Mouse (Mus musculus) midbrain, embryonic 12.5 days (tissue): ENCODE results near the gene Cables2. TPM values are rescaled to one million over a fixed set of nuclear protein-coding genes. Genes with fewer than 3 reads are reported as not detected.

ENCODE experiments used
- ATAC-seq: fragments of 200-750 bp; cut with Nextera tagmentation; 2 replicates; pipeline ENCODE4 v1.8.0; 2017; ENCODE audit warnings: low read depth, moderate TSS enrichment, moderate library complexity; ENCODE audit not compliant: low FRiP score
- H3K27ac ChIP-seq: fragments of 300-500 bp; sonication (generic); replicated peaks from 2 replicates; pipeline ENCODE4 v1.5.1; 2016; ENCODE audit warnings: mild to moderate bottlenecking
- H3K27me3 ChIP-seq: fragments of 300-500 bp; sonication (generic); 2 replicates; pipeline ENCODE4 v1.6.1; 2016; ENCODE audit warnings: mild to moderate bottlenecking
- H3K36me3 ChIP-seq: fragments of 300-500 bp; sonication (generic); 2 replicates; pipeline ENCODE4 v1.6.1; 2016
- H3K4me1 ChIP-seq: fragments of 300-500 bp; sonication (generic); 2 replicates; pipeline ENCODE4 v1.6.1; 2016
- H3K4me2 ChIP-seq: fragments of 300-500 bp; sonication (generic); replicated peaks from 2 replicates; pipeline ENCODE4 v1.6.1; 2016; ENCODE audit warnings: mild to moderate bottlenecking, moderate library complexity
- H3K4me3 ChIP-seq: fragments of 300-500 bp; sonication (generic); 2 replicates; pipeline ENCODE4 v1.5.1; 2016; ENCODE audit warnings: mild to moderate bottlenecking
- H3K9ac ChIP-seq: fragments of 300-500 bp; sonication (generic); replicated peaks from 2 replicates; pipeline ENCODE4 v1.6.1; 2016; ENCODE audit warnings: mild to moderate bottlenecking, moderate library complexity
- H3K9me3 ChIP-seq: fragments of 300-500 bp; sonication (generic); 2 replicates; pipeline ENCODE4 v1.6.1; 2016; ENCODE audit warnings: mild to moderate bottlenecking
- WGBS: fragments of 180-500 bp; shearing (Covaris S2); methylation state at CpG from one replicate; pipeline ENCODE4 v1.1.7; 2016; 5-methylcytosine and 5-hydroxymethylcytosine counted together
- polyA plus RNA-seq: library from polyadenylated mRNA; unstranded; fragments of >200 nt; fragmentation: Nextera tagmentation; extraction: Ambion mirVana; gene quantifications from 2 replicates; pipeline ENCODE4 v1.2.1, GENCODE M21; 2016

Cables2 gene
- polyA plus RNA-seq, 1 experiment from 2014 or later: 22.3 TPM

DNA sequence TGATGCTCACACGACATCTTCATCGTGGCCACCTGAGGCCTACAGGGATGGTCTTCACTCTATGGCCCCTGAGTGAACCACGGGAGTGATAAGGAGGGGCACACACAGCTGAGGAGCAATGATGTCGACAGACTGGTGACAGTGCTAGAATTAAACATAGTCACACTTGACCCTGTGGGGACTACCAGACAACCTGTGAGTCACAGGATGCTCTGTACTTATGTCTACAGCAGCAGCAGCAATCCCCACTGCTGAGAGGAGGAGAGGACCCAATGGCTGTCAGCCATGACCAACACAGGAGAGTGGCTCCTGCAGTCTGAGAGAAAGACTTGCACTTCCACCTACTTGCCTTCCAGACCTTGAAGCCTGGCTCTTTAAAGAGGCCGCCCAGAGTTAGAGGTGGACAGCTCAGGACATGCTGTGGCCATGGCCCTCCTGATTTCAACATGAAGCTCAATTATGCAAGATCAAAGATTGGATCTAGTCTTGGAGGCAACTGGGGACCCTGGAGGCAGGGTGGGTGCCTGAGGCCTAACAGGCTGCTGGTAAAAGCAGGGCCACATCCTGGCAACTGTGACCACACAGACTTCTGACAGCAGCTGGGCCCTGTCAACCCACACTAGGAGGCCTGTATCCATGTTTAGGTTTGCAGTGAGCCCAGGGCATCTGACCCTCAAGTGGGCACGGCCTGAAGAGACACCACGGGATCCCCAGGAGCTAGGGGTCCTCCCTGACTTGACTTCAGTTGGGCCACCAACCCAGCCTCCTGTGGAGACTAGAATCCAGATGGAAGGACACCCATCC lies 40.0 kb downstream of the Cables2 start:
- no peak overlapping the region for H3K4me2 ChIP-seq
- ATAC-seq: no peak
- no peaks in the 10 kb centered on the region for H3K9me3 ChIP-seq
- WGBS: 90% methylated on average over 7 of the region's 7 CpGs
- no peaks in the 10 kb centered on the region for H3K36me3 ChIP-seq
- H3K27ac ChIP-seq: no peak overlapping the region
- peaks cover 10% of the 10 kb centered on the region for H3K4me1 ChIP-seq
- H3K4me3 ChIP-seq: no peak overlapping the region
- H3K9ac ChIP-seq: no peak overlapping the region
- peaks cover 4% of the 10 kb centered on the region; the same call in 1 of the 2 replicates for H3K27me3 ChIP-seq

DNA sequence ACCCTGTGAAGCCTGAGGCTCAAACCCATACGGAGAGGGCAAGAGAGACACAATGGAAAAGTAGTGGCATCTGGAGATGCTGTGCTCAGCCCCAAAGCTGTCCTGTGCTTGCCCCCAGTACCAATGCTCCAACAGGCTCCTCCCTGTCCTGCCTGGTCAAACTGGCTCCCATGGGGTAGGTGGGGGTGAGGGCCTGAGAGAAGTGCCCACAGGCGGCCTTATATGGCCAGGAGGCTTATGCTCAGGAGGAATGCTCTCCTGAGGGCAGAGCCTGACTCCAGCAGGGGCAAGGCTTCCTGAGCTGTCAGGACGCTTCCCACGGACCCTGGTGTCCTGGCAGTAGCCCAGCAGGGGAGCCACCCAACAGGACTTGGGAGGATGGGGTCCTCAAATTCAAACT lies 42.8 kb downstream of the Cables2 start:
- peaks cover 33% of the 10 kb centered on the region for H3K4me1 ChIP-seq
- no peaks in the 10 kb centered on the region for H3K9me3 ChIP-seq
- H3K27me3 ChIP-seq: peaks cover 31% of the 10 kb centered on the region
- no peak overlapping the region for H3K27ac ChIP-seq
- 53% methylated on average over 4 of the region's 4 CpGs for WGBS
- no peak for ATAC-seq
- H3K9ac ChIP-seq: no peak overlapping the region
- H3K4me2 ChIP-seq: no peak overlapping the region
- no peak overlapping the region for H3K4me3 ChIP-seq
- H3K36me3 ChIP-seq: no peaks in the 10 kb centered on the region

DNA sequence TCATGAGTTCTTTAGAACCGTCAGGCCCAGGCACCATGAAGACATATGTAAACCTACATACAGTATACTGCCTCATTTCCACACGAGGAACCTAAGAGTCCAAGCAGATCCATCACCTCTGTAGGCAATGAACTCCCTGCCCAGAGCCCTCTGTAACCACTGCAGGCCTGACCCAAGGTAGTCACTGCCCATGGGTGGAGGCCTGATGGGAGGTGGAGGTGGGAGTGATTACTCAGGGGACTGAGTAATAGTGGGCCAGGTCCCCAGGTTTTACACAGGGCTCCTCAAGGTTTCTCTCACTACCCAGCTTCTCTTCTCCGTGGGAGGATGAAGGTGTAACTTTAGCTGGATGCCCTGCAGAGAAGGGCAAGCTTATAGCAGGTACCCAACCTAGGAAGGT lies 44.2 kb downstream of the Cables2 start:
- Histone ChIP-seq H3K9ac (no peak overlapping the region), H3K4me1 (peaks cover 37% of the 10 kb centered on the region), H3K27ac (no peak overlapping the region), H3K36me3 (no peaks in the 10 kb centered on the region), H3K9me3 (no peaks in the 10 kb centered on the region), H3K4me3 (no peak overlapping the region), H3K27me3 (peaks cover 45% of the 10 kb centered on the region), H3K4me2 (no peak overlapping the region)
- 80% methylated on average over 3 of the region's 3 CpGs for WGBS
- no peak for ATAC-seq

DNA sequence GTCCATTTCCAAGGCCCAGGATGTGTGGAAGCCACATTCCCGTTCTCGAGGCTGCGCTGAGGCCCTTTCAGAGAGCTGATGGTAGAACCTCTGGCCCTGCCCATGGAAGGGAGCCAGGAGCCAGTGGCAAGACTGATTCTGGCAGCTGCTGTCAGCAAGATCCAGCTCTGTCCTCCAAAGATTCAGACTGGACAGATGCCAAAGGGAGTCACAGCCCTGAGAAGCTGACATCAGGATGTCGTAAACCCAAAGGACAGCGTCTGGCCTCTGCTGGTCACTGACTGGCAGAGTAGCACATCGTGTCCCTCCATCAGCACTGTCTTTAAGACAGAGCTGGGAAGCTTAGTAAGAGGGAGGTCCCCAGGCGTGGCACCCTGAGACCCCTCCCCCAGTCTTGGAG lies 44.7 kb downstream of the Cables2 start:
- no peak overlapping the region for H3K4me3 ChIP-seq
- H3K36me3 ChIP-seq: no peaks in the 10 kb centered on the region
- WGBS: 73% methylated on average over 7 of the region's 7 CpGs
- H3K27ac ChIP-seq: no peak overlapping the region
- peaks cover 50% of the 10 kb centered on the region for H3K27me3 ChIP-seq
- ATAC-seq: no peak
- H3K4me1 ChIP-seq: peaks cover 37% of the 10 kb centered on the region
- no peak overlapping the region; the same call in 1 of the 2 replicates for H3K9ac ChIP-seq
- H3K9me3 ChIP-seq: no peaks in the 10 kb centered on the region
- H3K4me2 ChIP-seq: no peak overlapping the region

DNA sequence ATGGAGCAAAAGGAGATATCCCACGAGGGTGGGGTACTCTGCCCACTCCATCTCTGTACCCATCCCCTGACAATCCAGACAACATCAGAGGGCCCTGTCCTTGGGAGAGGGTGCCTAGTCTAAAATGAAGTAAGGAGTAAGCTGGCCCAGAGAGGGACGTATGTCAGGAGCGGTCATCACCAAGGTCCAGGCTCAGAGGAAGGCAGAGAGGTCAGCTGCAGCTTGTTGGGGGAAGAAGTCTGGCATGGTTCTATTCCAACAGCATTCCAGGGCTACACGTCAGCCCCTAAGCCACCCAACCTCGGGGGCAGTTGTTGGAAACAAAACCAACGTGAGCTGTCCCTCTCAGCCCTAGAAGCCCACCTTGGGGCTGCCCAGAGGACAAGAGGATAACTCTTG lies 45.2 kb downstream of the Cables2 start:
- Histone ChIP-seq H3K9ac (no peak overlapping the region), H3K4me2 (peak overlapping the region; percentile 38), H3K27me3 (peaks cover 55% of the 10 kb centered on the region), H3K4me1 (peaks cover 37% of the 10 kb centered on the region), H3K4me3 (no peak overlapping the region), H3K9me3 (no peaks in the 10 kb centered on the region), H3K36me3 (no peaks in the 10 kb centered on the region), H3K27ac (no peak overlapping the region)
- 58% methylated on average over 6 of the region's 6 CpGs for WGBS
- ATAC-seq: no peak

DNA sequence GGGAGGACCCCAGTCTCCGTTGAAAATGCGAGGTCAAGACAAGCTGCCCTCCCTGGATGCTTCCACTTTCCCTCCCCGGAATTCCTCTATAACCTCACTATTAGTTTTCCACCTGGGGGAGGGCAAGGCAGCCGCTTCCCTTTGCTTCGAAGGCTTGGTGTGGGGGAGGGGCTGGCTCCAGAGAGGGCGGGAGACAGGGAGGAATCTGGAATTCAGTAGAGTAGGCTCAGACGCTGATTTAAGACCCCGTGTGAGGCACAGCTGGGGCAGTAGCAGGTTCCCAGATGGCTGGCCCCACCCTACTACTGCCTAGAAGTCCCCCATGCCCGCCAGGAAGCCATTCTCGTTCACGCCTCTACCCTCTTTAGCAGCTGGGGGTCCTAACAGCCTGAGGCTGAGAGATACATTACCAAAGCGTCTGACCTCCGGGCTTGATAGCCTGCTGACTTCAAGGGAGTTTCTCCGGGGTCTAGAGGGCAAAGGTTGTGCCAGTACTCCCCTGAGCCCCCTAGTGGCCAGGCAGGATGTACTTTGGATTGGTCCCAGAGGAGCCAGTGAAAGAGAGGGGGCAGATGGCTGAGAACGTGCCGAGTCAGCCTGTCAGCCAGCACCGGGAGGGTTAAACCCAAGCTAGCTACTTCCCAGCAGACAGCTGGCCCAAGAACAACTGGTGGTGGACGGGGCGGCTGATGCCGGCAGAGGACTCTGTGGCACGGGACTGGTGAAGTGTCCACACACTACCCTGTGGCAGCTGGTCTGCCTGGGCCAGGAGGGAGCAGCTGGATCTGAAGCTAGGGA lies 45.8 kb downstream of the Cables2 start:
- H3K27ac ChIP-seq: no peak overlapping the region
- WGBS: under 1% methylated on average over 21 of the region's 21 CpGs

DNA sequence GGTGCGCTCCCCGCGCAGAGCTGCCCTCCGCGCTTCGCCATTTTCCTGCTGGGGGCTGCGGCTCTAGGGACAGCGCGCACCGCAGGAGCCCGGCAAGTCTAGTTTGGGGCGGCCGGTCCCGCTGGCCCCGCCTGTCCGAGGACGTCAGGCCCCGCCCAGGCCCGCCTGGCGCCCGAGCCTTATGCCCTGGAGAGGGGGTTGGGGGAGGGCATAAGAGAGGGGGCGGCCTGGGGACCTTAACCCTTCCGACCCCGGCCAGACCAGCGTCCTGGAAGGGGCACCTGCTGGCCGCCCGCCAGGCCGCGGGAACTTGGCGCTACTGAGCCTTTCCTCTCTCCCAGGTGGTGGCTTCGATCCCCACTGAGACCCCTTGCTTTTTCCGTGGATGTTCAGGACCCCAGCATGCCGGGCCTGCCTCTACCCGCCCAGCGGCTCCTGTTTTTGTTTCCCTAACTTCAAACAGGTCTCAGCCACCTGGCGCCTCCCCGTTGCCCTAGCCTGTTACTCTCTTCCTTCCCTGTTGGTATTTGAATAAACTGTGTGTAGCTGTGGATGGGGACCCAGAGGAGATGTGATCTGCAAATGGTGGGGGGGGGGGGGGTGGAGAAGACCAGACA lies 47.4 kb downstream of the Cables2 start, which contains the start of gene Lama5:
TSS of gene Lama5 (minus strand) at position 98 of the 617 bp plus-strand sequence.
- peak within 1 kb of the TSS; percentile 60 for H3K4me3 ChIP-seq
- ATAC-seq: peak; percentile 73
- peak within 1 kb of the TSS; percentile 63 for H3K9ac ChIP-seq
- under 1% methylated on average over 36 of the region's 37 CpGs for WGBS
- no peaks in the 10 kb centered on the region for H3K9me3 ChIP-seq
- H3K27me3 ChIP-seq: peaks cover 65% of the 10 kb centered on the region
- H3K36me3 ChIP-seq: no peaks in the 10 kb centered on the region
- H3K27ac ChIP-seq: no peak within 1 kb of the TSS
- peaks cover 47% of the 10 kb centered on the region for H3K4me1 ChIP-seq
- peak within 1 kb of the TSS; percentile 100 for H3K4me2 ChIP-seq

More for the DNA sequence above, 45.8 kb downstream of the Cables2 start:
- no peaks in the 10 kb centered on the region for H3K36me3 ChIP-seq
- ATAC-seq: peak; percentile 55
- H3K4me1 ChIP-seq: peaks cover 40% of the 10 kb centered on the region
- H3K4me3 ChIP-seq: no peak overlapping the region
- no peak overlapping the region for H3K9ac ChIP-seq
- H3K9me3 ChIP-seq: no peaks in the 10 kb centered on the region
- H3K27me3 ChIP-seq: peaks cover 61% of the 10 kb centered on the region
- peak overlapping the region; percentile 38 for H3K4me2 ChIP-seq

DNA sequence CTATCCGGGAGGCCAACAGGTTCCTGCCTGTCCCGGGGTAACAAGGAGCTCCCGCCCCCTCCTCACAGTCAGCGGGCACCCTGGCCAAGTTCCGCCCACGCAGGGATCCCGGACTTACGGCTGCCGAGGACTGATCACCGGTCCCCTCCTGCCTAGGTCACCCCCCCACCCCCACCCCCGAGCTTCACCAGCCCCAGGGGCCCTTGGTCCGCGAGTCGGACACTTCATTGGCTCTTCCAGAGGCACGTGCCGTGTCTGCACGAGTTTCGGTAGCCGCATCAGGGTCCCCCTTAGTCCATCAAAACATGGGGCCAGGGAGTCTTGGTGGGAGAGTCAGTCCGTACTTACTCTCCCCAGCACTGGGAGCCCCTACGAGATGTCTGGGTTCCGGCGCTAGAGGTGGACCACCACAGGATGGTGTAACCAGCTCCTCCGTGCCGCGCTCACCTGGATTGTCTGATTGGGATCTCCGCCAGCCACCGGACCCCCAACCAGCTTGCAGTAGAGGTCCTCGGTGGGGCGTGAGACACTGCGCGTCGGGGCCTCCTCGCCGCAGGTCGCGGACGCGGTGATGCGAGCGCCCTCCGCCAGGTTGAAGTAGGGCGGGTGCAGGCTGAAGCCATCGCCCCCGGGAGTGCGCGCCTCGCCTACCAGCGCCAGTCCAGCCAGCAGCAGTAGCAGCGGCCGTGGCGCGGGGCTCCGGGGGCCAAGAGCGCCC lies 48.1 kb downstream of the Cables2 start:
- peaks cover 65% of the 10 kb centered on the region for H3K27me3 ChIP-seq

DNA sequence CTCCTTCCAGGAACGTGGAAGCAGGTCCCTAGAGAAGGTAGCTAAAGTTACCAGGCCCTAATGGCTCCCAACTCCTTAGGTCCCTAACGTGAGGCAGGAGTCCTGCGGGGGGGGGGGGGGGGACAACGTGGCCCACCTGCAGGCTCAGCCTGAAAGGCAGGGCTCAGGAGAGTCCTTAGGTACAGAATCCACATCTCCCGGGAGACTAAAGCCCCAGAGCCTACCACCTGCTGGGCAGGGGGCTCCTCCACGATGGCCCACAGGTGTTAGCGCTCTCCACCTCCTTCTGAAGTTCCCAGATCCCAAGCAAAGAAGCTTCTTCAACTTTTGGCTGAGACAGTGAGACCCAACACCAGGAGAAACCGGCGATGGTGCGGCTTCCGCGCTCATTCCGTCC lies 48.7 kb downstream of the Cables2 start:
- no peaks in the 10 kb centered on the region for H3K36me3 ChIP-seq
- peaks cover 50% of the 10 kb centered on the region for H3K4me1 ChIP-seq
- H3K9me3 ChIP-seq: no peaks in the 10 kb centered on the region
- no peak for ATAC-seq
- 1% methylated on average over 13 of the region's 13 CpGs for WGBS
- H3K27ac ChIP-seq: no peak overlapping the region
- H3K4me3 ChIP-seq: peak overlapping the region; percentile 60
- peaks cover 65% of the 10 kb centered on the region for H3K27me3 ChIP-seq
- H3K4me2 ChIP-seq: peak overlapping the region; percentile 100
- H3K9ac ChIP-seq: no peak overlapping the region; the same call in 1 of the 2 replicates

More for the DNA sequence above, 48.1 kb downstream of the Cables2 start:
- Histone ChIP-seq H3K27ac (no peak overlapping the region), H3K4me2 (peak overlapping the region; percentile 100), H3K4me3 (peak overlapping the region; percentile 60), H3K36me3 (no peaks in the 10 kb centered on the region), H3K9ac (peak overlapping the region; percentile 63), H3K9me3 (no peaks in the 10 kb centered on the region), H3K4me1 (peaks cover 49% of the 10 kb centered on the region)
- peak; percentile 36 for ATAC-seq
- WGBS: 0% methylated on average over 54 of the region's 55 CpGs

DNA sequence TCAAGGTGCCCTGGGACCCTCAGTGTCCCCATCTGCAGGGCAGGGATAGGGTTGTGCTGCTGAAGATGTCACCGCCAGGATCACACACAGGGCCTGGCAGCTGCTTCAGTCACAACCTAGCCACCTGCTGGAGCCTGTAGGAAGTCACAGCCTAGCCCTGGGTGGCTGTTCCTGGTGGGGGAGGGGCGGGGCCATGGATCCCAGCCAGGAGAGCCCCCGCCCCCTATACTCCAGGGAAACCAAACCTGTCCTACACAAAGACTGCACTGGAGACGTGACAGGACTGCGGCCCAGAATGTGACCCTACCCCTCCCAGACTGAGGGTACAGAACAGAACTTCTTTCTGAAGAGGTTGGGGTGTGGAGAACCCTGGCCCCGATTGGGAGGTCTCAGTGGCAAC lies 51.0 kb downstream of the Cables2 start:
- Histone ChIP-seq H3K36me3 (no peaks in the 10 kb centered on the region), H3K27me3 (peaks cover 51% of the 10 kb centered on the region), H3K9me3 (no peaks in the 10 kb centered on the region), H3K4me1 (peaks cover 35% of the 10 kb centered on the region), H3K4me3 (no peak overlapping the region), H3K27ac (no peak overlapping the region), H3K4me2 (no peak overlapping the region), H3K9ac (no peak overlapping the region)
- 16% methylated on average over 6 of the region's 6 CpGs for WGBS
- ATAC-seq: no peak

DNA sequence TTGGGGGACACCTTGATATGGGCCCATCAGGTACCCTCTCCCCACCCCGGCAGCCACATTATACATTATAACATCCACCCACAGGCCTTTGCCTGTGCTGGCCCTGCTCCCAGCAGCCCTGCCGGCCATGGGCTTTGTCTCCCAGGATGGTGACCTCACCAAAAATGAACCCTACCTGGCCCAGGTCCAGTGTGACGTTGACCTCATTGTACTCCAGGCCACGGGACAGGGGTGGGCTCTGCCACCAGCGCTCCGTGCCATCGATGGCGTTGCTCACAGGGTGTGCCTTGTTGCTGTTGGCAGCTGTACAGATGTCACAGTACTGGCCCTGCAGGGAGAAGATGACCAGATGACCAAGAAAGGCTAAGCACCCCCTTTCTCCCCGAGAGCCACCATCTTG lies 52.2 kb downstream of the Cables2 start:
- Histone ChIP-seq H3K4me1 (peaks cover 28% of the 10 kb centered on the region), H3K9me3 (no peaks in the 10 kb centered on the region), H3K27me3 (peaks cover 39% of the 10 kb centered on the region), H3K4me3 (no peak overlapping the region), H3K27ac (no peak overlapping the region), H3K9ac (no peak overlapping the region), H3K36me3 (no peaks in the 10 kb centered on the region), H3K4me2 (no peak overlapping the region)
- no peak for ATAC-seq
- 95% methylated on average over 9 of the region's 9 CpGs for WGBS
